Mouse (Mus musculus) liver, postnatal 0 days (tissue): ENCODE results near the gene C130032M10Rik. TPM values are rescaled to one million over a fixed set of nuclear protein-coding genes. Genes with fewer than 3 reads are reported as not detected.

Experiments
- ATAC-seq: fragments of 200-750 bp; cut with Nextera tagmentation; 2 replicates; pipeline ENCODE4 v1.8.0; 2017; ENCODE audit warnings: mild to moderate bottlenecking, moderate library complexity
- DNase-seq: peaks from one replicate; pipeline ENCODE4 v3.0.0-alpha.2; 2016
- H3K27ac ChIP-seq: fragments of 300-500 bp; sonication (generic); 2 replicates; pipeline ENCODE4 v1.5.1; 2014; ENCODE audit warnings: antibody characterized with exemption, moderate library complexity, mild to moderate bottlenecking, low read depth
- H3K27me3 ChIP-seq: fragments of 300-500 bp; sonication (generic); 2 replicates; pipeline ENCODE4 v1.6.1; 2014; ENCODE audit warnings: low read length, control low read depth, mixed read lengths; ENCODE audit not compliant: insufficient read depth
- H3K36me3 ChIP-seq: fragments of 300-500 bp; sonication (generic); replicated peaks from 2 replicates; pipeline ENCODE4 v1.6.1; 2014; ENCODE audit warnings: mild to moderate bottlenecking, control low read depth, low read length, moderate library complexity, mixed read lengths; ENCODE audit not compliant: insufficient read depth
- H3K4me1 ChIP-seq: fragments of 300-500 bp; sonication (generic); 2 replicates; pipeline ENCODE4 v1.6.1; 2014; ENCODE audit warnings: antibody characterized with exemption, mild to moderate bottlenecking, control low read depth; ENCODE audit not compliant: insufficient read depth
- H3K4me2 ChIP-seq: fragments of 300-500 bp; sonication (generic); 2 replicates; pipeline ENCODE4 v1.6.1; 2014; ENCODE audit warnings: low read depth, mild to moderate bottlenecking, low read length, moderate library complexity, mixed read lengths
- H3K4me3 ChIP-seq: fragments of 300-500 bp; sonication (generic); 2 replicates; pipeline ENCODE4 v1.5.1; 2014; ENCODE audit warnings: low read depth, low read length
- H3K9ac ChIP-seq: fragments of 300-500 bp; sonication (generic); replicated peaks from 2 replicates; pipeline ENCODE4 v1.6.1; 2014; ENCODE audit warnings: mild to moderate bottlenecking, moderate library complexity
- H3K9me3 ChIP-seq: fragments of 300-500 bp; sonication (generic); 2 replicates; pipeline ENCODE4 v1.6.1; 2016; ENCODE audit warnings: mild to moderate bottlenecking, control low read depth, low read length, mixed read lengths
- CTCF ChIP-seq: sonication (generic); IDR thresholded peaks from 2 replicates; pipeline ENCODE4 v1.5.1; 2016; ENCODE audit warnings: antibody characterized with exemption, low read depth
- EP300 ChIP-seq: IDR thresholded peaks from 2 replicates; pipeline ENCODE4 v1.6.1; 2016; ENCODE audit warnings: antibody characterized with exemption, low read depth, mild to moderate bottlenecking
- WGBS: fragments of 180-500 bp; shearing (Covaris S2); extraction: QIAGEN DNeasy Blood & Tissue Kit; methylation state at CpG from one replicate; pipeline ENCODE4 v1.1.7; 2014; ENCODE audit not compliant: insufficient replicate concordance; 5-methylcytosine and 5-hydroxymethylcytosine counted together
- polyA plus RNA-seq: library from polyadenylated mRNA; unstranded; fragments of >200 nt; fragmentation: Nextera tagmentation; extraction: Ambion mirVana; gene quantifications from 2 replicates; pipeline ENCODE4 v1.2.1, GENCODE M21; 2015

Gene C130032M10Rik
- polyA plus RNA-seq, 1 experiment from 2014 or later: not detected

DNA sequence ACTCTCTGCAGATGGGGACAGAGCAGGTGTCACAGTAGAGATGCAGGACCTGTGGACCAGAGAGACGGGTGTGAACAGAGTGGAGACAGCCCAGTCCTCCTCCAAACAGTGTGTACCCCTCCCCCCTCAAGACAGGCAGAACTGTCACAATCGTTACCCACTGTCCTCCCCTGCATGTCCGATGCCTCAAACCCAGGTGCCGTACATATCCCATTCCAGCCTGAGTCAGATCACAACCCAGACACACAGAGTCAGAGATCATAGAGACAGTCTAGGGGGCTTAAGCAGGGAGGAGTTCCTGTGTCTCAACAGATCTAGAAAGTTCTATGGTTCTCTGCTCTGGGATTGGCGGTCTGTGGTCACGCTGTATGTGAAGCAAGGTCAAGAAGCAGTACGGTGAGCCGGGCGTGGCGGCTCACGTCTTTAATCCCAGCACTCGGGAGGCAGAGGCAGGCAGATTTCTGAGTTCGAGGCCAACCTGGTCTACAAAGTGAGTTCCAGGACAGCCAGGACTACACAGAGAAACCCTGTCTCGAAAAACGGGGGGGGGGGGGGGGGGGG, 9.7 kb downstream of the C130032M10Rik start:
- Histone ChIP-seq H3K4me1 (peaks cover 12% of the 10 kb centered on the region), H3K4me2 (no peak overlapping the region), H3K9me3 (no peaks in the 10 kb centered on the region), H3K4me3 (no peak overlapping the region), H3K27me3 (no peaks in the 10 kb centered on the region), H3K27ac (no peak overlapping the region), H3K36me3 (no peaks in the 10 kb centered on the region), H3K9ac (no peak overlapping the region)
- TF ChIP-seq CTCF: no peak
- no peak for TF ChIP-seq EP300
- 88% methylated on average over 13 of the region's 15 CpGs for whole genome bisulfite sequencing
- no peak for DNase-seq
- ATAC-seq: no peak

DNA sequence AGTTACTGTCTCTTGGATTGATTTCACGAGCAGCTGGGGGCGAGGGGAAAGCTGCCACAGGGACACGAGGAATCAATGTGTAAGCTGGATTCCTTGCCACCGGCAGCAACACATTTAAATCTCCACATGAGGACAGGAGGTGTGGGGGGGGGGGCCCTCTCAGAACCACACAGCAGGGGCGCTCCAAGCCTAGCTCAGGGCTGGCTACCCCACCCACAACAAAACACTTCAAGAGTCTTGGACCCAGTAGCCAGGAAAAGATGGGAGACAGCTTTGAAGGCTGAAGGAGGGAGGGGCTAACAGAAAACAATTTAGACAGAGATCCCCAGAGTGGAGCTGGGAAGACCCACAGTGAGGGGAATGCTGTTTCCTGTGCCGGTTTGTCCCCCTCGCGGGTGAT, 10.4 kb downstream of the C130032M10Rik start:
- H3K9me3 ChIP-seq: no peaks in the 10 kb centered on the region
- H3K4me2 ChIP-seq: no peak overlapping the region
- TF ChIP-seq EP300 (no peak), CTCF (no peak)
- no peaks in the 10 kb centered on the region for H3K36me3 ChIP-seq
- H3K4me3 ChIP-seq: no peak overlapping the region
- H3K9ac ChIP-seq: no peak overlapping the region
- H3K27me3 ChIP-seq: no peaks in the 10 kb centered on the region
- peaks cover 12% of the 10 kb centered on the region for H3K4me1 ChIP-seq
- WGBS: 46% methylated on average over 8 of the region's 8 CpGs
- no peak overlapping the region for H3K27ac ChIP-seq
- no peak for ATAC-seq
- no peak for DNase-seq

DNA sequence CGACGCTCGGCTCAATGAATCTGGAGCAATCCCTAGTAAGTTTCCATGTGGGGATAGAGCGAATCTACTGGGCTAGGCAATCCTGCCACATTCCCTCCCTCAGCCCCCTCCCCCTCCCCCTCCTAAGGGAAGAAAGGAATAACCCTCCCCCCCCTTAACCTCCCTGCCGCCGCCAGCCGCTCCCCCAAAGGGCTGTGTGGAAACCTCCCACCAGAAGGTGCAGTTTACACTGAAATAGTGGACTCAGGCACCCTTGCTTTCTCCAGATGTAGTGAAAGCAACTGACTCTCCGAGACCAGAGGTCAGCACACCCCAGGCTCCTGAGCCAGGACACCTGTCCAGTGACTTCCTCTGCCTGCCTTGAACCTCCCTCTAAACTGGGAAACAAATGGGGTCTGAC, 11.1 kb downstream of the C130032M10Rik start:
- H3K27me3 ChIP-seq: no peaks in the 10 kb centered on the region
- H3K4me1 ChIP-seq: peaks cover 12% of the 10 kb centered on the region
- DNase-seq: peak; percentile 24
- ATAC-seq: no peak
- 51% methylated on average over 8 of the region's 8 CpGs for WGBS
- 0 out of 2 replicates have a peak overlapping the region, but pooled peaks have one; percentile 49 for H3K27ac ChIP-seq
- H3K4me2 ChIP-seq: peak overlapping the region; percentile 60
- H3K4me3 ChIP-seq: peak overlapping the region; percentile 9
- TF ChIP-seq CTCF (no peak), EP300 (no peak)
- H3K36me3 ChIP-seq: no peaks in the 10 kb centered on the region
- no peak overlapping the region for H3K9ac ChIP-seq
- H3K9me3 ChIP-seq: no peaks in the 10 kb centered on the region

DNA sequence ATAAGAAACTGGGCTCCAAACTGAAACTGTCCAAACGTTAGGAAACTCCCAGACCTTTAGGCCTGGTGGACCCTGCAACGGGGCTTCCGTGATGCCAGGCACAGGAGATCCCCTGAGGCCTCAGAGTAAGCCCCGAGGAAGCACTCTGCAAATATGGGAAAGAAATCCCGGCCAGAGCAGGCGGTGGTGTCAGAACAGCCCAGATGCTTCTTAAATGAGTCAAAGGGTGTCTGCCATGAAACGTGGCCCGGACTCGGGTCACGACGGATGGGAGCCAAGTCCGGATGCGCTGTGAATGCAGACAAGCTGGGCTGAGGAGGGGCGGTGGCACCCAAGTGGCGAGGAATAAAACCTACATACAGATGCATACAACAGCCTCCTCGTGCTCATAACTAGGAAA, 11.6 kb downstream of the C130032M10Rik start:
- 2% methylated on average over 16 of the region's 16 CpGs for WGBS
- peak overlapping the region; percentile 9 for H3K4me3 ChIP-seq
- peak; percentile 47 for ATAC-seq
- peak overlapping the region; percentile 60 for H3K4me2 ChIP-seq
- H3K27ac ChIP-seq: peak overlapping the region; percentile 49; the same call in 1 of the 2 replicates
- H3K9ac ChIP-seq: 0 out of 2 replicates have a peak overlapping the region, but pooled peaks have one; percentile 31
- no peaks in the 10 kb centered on the region for H3K36me3 ChIP-seq
- no peaks in the 10 kb centered on the region for H3K27me3 ChIP-seq
- DNase-seq: peak; percentile 63
- no peak for TF ChIP-seq CTCF
- no peak for TF ChIP-seq EP300
- H3K4me1 ChIP-seq: peaks cover 12% of the 10 kb centered on the region
- H3K9me3 ChIP-seq: no peaks in the 10 kb centered on the region

DNA sequence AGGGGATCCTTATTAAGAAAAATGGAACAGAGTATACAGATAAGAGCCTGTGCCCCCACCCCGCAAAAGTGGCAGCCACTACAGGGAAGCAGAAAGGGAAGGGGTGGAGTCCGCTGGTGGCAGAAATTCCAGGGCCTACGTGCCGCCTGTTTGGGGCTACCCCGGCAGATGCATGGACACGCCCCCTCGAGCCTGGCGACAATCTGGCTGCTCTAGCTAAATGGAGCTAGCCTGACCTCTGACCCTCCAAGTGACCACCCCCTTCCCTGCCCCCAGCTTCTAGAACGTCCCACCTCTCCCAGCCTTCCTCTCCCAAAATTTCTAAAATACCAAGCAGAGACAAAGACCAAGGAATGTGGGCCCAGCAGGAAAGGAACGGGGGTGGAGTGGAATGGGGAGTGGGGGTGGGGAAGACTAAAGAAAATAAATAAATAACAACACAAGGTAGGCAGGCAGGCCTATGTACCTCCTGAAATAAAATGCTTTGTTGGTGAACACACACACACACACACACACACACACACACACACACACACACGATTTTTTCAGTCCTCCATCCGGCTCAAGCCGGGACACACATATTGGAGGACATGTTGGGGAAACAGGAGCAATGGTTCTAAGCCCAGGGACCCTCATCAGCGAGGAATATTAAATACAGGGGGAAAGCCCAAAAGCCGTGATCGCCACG, 12.6 kb downstream of the C130032M10Rik start:
- Histone ChIP-seq H3K36me3 (no peaks in the 10 kb centered on the region), H3K9ac (no peak overlapping the region), H3K27ac (no peak overlapping the region; the same call in 1 of the 2 replicates), H3K4me2 (peak overlapping the region; percentile 60), H3K4me1 (peaks cover 12% of the 10 kb centered on the region), H3K27me3 (no peaks in the 10 kb centered on the region), H3K9me3 (no peaks in the 10 kb centered on the region), H3K4me3 (no peak overlapping the region)
- ATAC-seq: peak; percentile 66
- 31% methylated on average over 17 of the region's 17 CpGs for WGBS
- peak; percentile 55 for DNase-seq
- TF ChIP-seq CTCF (no peak), EP300 (no peak)

DNA sequence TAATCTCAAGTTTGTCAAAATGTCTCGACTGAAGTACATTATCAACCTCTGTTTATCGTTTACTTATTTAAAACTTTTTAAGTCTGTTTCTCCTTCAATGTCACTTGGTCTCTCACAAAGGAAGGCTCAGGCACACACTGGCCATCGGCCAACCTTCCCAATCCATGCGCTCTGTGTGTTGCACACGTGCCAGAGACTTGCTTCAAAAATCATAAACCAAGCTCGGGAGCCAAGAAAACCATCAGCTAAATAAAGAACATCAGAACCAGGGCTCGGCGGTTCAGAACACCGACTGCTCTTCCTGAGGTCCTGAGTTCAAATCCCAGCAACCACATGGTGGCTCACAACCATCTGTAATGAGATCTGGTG, 13.2 kb downstream of the C130032M10Rik start:
- Histone ChIP-seq H3K4me2 (no peak overlapping the region), H3K36me3 (no peaks in the 10 kb centered on the region), H3K4me1 (peaks cover 13% of the 10 kb centered on the region), H3K9ac (no peak overlapping the region), H3K27ac (no peak overlapping the region; the same call in 1 of the 2 replicates), H3K4me3 (no peak overlapping the region), H3K9me3 (no peaks in the 10 kb centered on the region), H3K27me3 (no peaks in the 10 kb centered on the region)
- ATAC-seq (no peak), DNase-seq (no peak)
- 52% methylated on average over 9 of the region's 9 CpGs for WGBS
- TF ChIP-seq CTCF (no peak), EP300 (no peak)
